Mouse (Mus musculus) heart, postnatal 25 days (tissue): Measurements from ENCODE around the gene Ralgapa2. TPM values are rescaled to one million over a fixed set of nuclear protein-coding genes. Genes with fewer than 3 reads are reported as not detected.

Experiments used
- DNase-seq: peaks from one replicate; pipeline ENCODE4 v3.0.0; 2022; ENCODE audit warnings: low spot score
- intact Hi-C: fragments of 180-260 bp; cut with DNase I; formaldehyde crosslinking; loops from one replicate; pipeline ENCODE4 v1.15.1; 2025
- total RNA-seq, 2 experiments: library from RNA; stranded (reverse); gene quantifications; 2 replicates each; pipeline ENCODE4 v1.2.3; 2021

The Ralgapa2 gene
- total RNA-seq, 2 experiments from 2014 or later: 40.4 to 46.1 TPM

DNA sequence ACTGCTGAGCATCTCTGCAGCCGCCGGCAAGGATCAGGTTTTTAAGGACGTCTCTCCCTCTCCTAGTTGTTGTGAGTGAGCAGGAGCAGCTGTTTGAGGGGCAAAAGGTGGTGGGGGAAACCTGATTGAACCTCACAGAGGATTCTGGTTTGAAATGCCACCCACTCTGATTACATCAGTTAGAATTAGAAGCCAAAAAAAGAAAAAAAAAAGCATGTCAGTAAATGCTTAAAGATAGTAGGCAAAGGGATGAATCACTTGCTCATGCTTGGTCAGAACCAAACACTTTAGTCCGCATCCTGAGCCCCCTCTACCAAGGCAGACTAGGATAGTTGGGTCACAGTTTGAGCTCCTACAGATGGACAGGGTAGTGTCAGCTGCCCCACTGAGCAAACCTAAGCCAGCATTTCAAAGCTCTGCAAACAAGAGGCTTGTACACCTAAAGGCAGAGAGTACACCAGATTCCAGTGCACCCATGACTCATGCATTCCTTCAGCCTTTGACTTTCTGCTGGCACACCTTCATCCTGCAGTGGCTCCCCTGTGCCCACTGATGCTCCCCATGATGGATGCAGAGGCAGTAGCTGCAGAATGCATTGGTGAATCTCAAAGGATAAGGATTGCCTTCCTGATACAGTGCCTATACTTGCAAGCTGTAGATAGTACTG lies 265.6 kb downstream of the Ralgapa2 start:
- DNase-seq: no peak
- intact Hi-C loops: no loop called here

DNA sequence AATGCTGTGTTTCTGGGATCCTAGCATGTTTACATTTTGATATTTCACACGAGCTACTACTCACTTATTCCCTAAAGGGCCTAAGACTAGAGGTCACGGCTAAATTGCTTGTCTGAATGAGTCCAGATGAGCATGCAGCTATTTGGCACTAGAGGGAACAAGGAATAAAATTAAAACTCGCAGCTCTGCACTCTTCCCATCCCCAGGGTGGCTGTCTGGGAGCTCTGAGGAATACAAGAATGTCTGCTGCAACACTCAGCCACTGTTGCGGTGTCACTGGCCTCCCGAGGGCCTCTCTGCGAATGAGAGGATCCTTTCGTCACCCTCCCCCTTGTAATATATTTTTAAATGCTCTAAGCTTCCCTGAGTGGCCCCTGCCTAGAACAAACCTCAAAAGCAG lies 266.7 kb downstream of the Ralgapa2 start:
- intact Hi-C loops: no loop called here
- DNase-seq: no peak

DNA sequence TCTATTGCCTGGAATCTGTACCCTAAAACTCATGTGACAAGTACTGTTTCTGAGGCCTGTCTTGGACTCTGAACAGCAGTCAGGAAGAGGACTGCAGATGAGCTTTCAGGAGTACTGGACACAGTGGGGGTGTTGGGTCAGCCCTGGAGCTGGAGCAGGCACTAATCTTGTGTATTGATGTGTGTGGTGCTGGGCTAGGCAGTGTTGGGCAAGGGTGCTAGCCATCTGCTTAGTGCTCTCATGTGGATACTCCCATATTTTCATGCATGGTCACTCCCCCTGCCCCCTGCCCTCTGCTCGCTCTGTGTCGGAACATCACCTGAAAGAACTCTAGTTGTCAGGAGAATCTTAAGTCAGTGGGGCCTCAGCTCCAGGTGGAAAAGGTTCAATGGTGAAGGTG lies 268.1 kb downstream of the Ralgapa2 start:
- DNase-seq: no peak

DNA sequence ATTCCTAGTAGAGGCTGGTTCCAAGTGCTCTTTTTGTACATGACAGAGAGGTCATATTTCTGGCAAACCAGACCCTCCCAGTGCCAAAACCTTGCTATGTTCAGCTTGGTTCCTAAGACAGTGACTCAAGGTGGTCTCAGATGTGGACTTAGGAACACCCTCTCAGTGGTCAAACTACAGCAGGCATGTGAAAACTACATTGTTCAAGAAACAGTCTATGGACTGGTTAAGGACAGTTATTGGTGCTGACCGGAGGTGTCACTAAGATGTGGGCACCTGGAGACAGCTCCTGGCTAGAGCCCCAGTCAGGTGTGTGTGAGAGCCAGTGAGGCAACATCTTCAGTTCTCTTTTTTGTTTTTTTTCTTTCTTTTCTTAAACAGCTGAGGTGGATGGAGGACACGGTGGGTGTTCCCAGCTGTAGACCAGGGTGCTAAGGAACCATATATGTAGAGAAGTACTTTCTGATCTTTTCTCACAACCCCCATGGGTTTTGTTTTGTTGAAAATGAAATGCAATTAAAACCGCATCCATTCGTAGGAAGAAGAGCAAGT lies 272.9 kb downstream of the Ralgapa2 start:
- intact Hi-C loops: no loop called here
- no peak for DNase-seq

More for the DNA sequence above, 268.1 kb downstream of the Ralgapa2 start:
- intact Hi-C loops: no loop called here

DNA sequence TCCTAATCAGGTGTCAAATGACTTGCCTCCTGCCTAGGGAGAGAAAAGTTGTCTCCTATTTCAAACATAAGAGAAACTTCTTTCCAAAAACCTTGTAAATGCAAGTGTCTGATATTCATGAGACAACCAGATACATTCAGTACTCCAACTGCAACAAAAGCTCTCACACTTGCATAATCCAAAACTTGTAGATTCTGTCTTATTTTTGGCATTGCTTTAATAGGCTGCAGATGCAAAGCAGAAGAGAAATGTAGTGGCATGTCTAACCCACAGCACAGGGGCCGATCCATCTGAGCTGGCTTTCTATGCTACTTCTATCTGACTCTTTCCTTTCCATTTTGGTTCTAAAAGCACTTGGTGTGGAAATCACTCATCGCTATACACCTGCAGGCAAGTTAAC lies 280.7 kb downstream of the Ralgapa2 start:
- DNase-seq: no peak
- intact Hi-C loops: no loop called here

DNA sequence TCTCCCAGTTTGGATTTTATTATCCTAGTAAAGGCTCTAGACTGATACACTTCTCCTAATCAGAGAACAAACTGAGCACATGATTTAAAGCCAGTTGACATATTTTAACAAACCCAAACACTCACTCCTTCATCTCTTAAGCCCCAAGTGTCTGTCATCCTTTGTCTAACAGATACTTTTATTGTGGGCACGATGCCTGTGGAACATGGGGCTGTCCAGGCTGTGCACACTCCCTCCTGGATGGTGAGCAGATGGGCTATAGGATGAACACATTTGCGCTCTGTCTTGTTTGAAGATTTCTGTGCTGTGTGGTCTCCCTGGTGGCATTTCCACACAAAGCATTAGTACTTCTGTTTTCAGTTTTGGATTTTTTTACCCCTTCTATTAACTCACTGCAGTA lies 283.7 kb downstream of the Ralgapa2 start:
- intact Hi-C loops: loop anchor here (10.0 kb wide), 1 partner anchor 856 kb away; the partner anchor contains the start of gene Nkx2-4
- no peak for DNase-seq

DNA sequence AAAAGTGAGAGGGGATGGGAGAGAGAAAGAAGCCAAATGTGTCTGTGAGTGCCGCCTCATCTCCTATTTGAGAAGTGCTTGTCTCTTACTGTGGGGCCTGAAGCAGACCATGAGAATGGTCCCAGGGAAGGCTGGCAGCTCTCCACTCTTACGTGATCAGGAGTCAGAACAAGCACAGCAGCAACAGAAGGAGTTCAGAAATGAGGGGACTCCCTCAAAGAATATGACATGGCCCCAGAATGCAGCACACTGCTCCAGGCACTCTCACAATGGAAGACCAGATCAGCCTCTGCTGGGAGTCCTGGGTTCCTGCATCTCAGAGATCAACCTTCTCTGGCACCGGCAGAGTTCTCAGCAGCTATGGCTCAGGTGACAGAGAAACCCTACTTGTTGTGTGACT lies 284.5 kb downstream of the Ralgapa2 start:
- intact Hi-C loops: loop anchor here (10.0 kb wide), 1 partner anchor 857 kb away; the partner anchor contains the start of gene Nkx2-4

DNA sequence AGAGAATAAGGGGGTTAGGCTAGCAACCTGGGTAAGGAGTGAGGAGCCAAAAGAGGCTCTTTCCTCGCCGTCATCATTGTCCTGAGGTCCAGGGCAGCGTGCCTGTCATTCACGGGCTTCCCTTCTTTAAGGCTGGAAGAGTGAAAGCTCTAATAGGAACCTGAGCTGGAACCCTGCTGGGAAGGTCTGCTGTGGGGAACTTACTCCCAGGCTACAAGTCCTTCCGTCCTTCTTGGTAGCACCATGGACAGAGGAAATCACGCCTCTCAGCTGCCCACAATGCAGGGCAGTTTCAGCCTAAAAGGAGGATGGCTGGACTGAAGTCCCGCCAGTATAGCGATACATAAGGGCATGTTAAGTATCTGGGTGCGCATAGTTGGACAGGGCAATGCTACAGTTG lies 285.7 kb downstream of the Ralgapa2 start:
- intact Hi-C loops: loop anchor here (10.0 kb wide), 1 partner anchor 858 kb away; the partner anchor contains the start of gene Nkx2-4
- no peak for DNase-seq

More for the DNA sequence above, 284.5 kb downstream of the Ralgapa2 start:
- no peak for DNase-seq

DNA sequence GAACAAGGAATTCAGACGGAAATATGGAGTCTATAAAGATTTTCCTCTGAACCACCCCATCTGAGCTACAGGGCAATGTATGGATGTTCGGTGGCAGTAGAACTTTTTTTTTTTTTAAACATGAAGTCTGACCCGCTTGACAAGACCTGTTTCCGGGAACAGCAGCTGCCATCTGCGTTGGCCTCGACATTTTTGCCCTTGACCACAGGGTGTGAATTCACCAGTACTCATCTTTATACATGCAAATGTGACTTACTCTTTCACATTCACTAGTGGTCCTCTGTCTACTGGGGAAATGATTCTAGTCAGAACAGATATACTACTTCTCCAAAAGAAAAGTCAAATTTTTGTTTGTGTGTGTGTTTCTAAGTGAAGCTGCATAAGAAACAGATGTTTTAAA lies 286.3 kb downstream of the Ralgapa2 start:
- no peak for DNase-seq
- intact Hi-C loops: loop anchor here (10.0 kb wide), 1 partner anchor 859 kb away; the partner anchor contains the start of gene Nkx2-4

DNA sequence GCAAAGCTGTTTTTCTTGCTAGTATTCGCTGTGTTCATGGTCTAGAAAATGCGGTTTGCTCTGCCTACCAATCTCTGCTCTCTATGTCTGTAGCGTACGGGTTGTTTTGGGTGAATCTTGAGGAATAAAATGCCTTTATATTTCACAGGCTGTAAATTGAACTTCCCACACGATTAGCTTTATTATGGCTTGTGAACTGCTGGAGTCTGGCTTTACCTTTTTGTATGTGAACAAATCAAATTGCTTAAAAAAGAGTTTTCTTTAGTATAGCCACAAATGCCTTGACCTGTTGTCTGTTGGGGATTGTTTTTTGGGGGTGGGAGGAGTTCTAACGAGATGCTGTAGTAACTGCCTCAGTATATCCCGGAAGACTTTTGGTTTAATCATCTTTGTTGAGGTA lies 288.0 kb downstream of the Ralgapa2 start:
- DNase-seq: no peak
- intact Hi-C loops: loop anchor here (10.0 kb wide), 1 partner anchor 861 kb away; the partner anchor contains the start of gene Nkx2-4

DNA sequence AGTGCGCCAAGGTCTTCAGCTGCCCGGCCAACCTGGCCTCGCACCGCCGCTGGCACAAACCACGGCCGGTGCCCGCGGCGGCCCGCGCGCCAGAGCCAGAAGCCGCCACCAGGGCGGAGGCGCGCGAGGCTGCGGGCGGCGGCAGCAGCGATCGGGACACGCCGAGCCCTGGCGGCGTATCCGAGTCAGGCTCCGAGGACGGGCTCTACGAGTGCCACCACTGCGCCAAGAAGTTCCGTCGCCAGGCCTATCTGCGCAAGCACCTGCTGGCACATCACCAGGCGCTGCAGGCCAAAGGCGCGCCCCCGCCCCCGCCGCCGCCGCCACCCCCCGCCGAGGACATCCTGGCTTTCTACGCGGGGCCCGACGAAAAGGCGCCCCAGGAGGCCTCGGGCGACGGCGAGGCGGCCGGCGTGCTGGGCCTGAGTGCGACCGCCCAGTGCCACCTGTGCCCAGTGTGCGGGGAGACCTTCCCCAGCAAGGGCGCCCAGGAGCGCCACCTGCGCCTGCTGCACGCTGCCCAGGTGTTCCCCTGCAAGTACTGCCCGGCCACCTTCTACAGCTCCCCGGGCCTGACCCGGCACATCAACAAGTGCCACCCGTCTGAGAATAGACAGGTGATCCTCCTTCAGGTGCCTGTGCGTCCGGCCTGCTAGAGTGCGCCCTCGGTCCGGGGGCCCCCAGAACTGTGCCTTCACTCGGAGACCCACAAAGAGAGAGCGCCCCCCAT lies 288.8 kb downstream of the Ralgapa2 start:
- intact Hi-C loops: loop anchor here (10.0 kb wide), 1 partner anchor 861 kb away; the partner anchor contains the start of gene Nkx2-4

DNA sequence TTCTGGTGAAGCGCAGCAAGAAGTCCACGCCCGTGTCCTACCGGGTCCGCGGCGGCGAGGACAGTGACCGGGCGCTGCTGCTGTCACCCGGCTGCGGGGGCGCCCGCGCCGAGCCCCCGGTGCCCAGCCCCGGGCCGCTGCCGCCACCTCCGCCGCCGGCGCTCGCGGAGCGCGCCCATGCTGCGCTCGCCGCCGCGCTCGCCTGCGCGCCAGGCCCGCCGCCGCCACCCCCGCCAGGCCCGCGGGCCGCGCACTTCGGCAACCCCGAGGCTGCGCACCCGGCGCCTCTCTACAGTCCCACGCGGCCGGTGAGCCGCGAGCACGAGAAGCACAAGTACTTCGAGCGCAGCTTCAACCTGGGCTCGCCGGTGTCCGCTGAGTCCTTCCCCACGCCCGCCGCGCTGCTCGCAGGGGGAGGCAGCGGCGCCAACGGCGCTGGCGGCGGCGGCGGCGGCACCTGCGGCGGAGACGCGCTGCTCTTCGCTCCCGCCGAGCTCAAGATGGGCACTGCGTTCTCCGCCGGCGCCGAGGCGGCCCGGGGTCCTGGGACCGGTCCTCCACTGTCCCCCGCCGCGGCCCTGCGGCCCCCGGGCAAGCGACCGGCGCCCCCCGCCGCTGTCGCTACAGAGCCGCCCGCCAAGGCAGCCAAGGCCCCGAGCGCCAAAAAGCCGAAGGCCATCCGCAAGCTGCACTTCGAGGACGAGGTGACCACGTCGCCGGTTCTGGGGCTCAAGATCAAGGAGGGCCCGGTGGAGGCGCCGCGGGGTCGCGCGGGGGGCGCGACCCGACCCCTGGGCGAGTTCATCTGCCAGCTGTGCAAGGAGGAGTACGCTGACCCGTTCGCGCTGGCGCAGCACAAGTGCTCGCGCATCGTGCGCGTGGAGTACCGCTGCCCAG lies 289.6 kb downstream of the Ralgapa2 start:
- intact Hi-C loops: loop anchor here (10.0 kb wide), 1 partner anchor 862 kb away; the partner anchor contains the start of gene Nkx2-4
- no peak for DNase-seq

More for the DNA sequence above, 288.8 kb downstream of the Ralgapa2 start:
- no peak for DNase-seq

DNA sequence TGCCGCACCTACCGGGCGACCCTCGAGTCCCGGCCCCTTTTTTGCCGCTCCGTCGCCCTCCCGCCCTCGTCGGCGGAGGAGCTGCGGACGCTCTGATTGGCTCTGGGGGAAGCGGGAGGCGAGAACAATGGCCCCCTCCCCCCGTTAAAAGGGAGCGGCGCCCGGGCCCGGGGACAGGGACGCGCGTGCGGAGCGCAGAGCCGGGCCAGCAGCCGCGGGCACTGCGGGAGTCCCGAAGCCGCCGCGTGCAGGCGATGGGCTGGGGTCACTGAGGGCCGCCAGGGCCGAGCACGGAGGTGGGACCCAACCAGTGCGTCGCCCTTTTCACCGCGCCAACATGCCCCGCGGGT lies 290.2 kb downstream of the Ralgapa2 start:
- intact Hi-C loops: loop anchor here (10.0 kb wide), 1 partner anchor 863 kb away; the partner anchor contains the start of gene Nkx2-4
- no peak for DNase-seq

DNA sequence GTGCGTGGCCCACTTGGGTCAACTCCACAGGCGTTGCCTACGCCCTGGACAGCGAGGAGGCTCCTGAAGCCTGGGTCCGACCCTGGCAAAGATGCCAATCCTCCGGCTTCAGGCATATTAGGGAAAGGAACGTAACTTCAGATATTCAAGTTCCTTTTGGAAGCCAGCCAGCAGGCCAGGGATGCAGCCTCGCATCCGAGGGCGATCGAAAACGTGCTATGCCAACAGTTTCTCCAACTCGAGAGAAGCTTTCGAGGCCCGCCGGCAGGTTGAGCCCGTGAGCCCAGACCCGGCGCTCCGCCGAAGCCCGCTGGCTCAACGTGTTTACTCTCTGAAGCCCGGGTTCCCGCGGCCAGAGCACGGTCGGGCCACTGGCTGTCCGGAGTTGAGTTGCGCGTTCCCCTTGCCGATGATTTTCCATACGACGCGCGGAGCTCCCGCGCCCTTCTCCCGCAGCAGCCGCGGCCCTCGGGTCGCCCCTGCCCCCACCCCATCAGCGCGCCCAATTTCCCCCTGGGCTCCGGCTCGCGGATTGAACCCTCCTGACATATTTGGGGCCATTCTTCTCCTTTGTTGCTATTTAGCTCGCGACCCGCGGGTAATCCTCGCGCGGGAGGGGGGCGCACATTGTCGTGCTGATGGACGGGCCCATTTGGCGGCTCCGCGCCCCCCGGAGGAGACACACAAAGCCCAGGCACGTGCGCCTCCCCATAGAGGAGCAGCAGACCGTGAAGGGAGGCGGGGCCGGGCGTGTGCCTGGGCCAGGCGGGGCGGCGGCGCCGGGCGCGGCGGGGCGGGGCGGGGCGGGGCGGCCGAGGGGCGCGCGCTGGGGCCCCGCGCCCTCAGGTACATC lies 290.8 kb downstream of the Ralgapa2 start, which contains the start of gene Insm1:
Insm1 (plus strand) TSS at position 846 of the 853 bp plus-strand sequence.
- no peak for DNase-seq
- intact Hi-C loops: loop anchor here (10.0 kb wide), 1 partner anchor 863 kb away; the partner anchor contains the start of gene Nkx2-4

DNA sequence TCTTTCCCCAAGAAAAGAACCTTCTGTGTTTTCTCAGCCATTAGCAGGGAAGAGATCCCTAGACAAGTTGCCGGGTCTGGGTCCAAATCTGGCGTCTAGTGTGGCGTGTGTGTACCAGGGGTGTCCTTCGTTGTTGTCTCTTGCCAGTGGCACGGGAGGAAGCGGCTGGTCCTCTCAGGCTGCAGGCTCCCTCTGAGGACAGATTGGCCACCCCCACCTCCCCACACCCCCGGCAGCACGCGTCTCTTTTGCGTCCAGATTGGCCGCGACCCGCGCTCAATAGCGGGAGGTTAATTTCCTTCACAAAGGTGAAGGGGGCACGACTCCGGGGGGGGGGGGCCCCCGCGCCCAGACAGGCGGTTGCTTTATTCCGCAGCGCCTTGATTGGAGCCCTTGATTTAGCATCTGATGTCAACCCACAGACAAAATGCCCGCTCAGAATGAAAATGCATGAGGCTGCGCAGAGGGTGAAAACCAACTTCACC lies 291.5 kb downstream of the Ralgapa2 start:
- DNase-seq: no peak
- intact Hi-C loops: loop anchor here (10.0 kb wide), 1 partner anchor 864 kb away; the partner anchor contains the start of gene Nkx2-4

DNA sequence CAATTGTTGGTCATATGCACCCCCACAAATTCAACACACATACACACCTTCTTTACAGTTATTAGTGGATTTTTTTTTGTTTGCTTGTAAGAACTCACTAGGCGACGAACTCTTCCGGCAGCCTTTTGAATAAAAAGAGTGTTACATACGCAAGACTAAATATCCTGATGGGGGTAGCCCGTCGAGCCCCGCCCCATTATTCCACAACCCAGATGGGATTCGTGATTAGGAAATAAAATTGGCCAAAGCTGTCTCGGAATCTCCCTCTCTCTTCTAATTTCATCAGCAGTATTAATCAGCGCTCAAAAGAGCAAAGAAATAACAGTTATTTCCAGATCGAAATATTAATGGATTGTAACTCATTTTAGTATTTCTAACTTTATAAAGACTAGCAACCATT lies 292.4 kb downstream of the Ralgapa2 start:
- DNase-seq: no peak
- intact Hi-C loops: loop anchor here (10.0 kb wide), 2 partner anchors 195 to 865 kb away; partner anchors contain the start of gene Nkx2-4

DNA sequence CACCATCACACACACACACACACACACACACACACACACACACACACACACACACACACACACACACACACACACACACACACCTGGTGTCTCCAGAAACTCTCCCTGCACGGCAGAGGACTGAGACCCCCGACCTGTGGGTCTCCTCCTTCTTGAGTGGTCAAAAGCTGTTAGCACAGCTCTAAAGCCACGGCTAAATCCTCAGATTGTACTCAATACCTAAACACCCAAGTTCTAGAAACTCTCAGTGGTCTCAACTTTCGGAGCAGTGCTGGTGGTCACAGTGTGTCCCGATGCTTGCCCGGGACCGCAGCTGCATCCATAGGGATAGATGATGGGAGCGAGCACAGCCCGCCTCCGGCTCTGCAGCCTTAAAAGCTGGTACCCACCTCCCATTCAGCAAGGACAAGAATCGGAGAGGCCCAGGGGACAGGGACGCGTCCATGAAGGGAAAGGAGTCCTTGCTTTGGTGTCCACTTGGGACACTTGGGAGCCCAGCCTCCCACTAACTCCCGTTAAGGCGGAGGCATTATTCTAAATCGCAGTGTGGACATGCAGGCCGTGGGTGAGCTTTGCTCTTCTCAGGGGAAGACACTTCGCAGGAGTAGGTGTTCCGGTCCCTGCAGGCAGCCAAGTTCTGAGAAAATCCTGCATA lies 293.1 kb downstream of the Ralgapa2 start:
- no peak for DNase-seq
- intact Hi-C loops: loop anchor here (10.0 kb wide), 1 partner anchor 196 kb away; no protein-coding TSS in a partner anchor
